Mouse (Mus musculus) liver, postnatal 0 days (tissue): ENCODE measurements around the gene Gmip. TPM values are rescaled to one million over a fixed set of nuclear protein-coding genes. Genes with fewer than 3 reads are reported as not detected.

Experiments used
- ATAC-seq: fragments of 200-750 bp; cut with Nextera tagmentation; 2 replicates; pipeline ENCODE4 v1.8.0; 2017; ENCODE audit warnings: mild to moderate bottlenecking, moderate library complexity
- DNase-seq: peaks from one replicate; pipeline ENCODE4 v3.0.0-alpha.2; 2016
- H3K27ac ChIP-seq: fragments of 300-500 bp; sonication (generic); 2 replicates; pipeline ENCODE4 v1.5.1; 2014; ENCODE audit warnings: antibody characterized with exemption, moderate library complexity, mild to moderate bottlenecking, low read depth
- H3K27me3 ChIP-seq: fragments of 300-500 bp; sonication (generic); 2 replicates; pipeline ENCODE4 v1.6.1; 2014; ENCODE audit warnings: low read length, control low read depth, mixed read lengths; ENCODE audit not compliant: insufficient read depth
- H3K36me3 ChIP-seq: fragments of 300-500 bp; sonication (generic); replicated peaks from 2 replicates; pipeline ENCODE4 v1.6.1; 2014; ENCODE audit warnings: mild to moderate bottlenecking, control low read depth, low read length, moderate library complexity, mixed read lengths; ENCODE audit not compliant: insufficient read depth
- H3K4me1 ChIP-seq: fragments of 300-500 bp; sonication (generic); 2 replicates; pipeline ENCODE4 v1.6.1; 2014; ENCODE audit warnings: antibody characterized with exemption, mild to moderate bottlenecking, control low read depth; ENCODE audit not compliant: insufficient read depth
- H3K4me2 ChIP-seq: fragments of 300-500 bp; sonication (generic); 2 replicates; pipeline ENCODE4 v1.6.1; 2014; ENCODE audit warnings: low read depth, mild to moderate bottlenecking, low read length, moderate library complexity, mixed read lengths
- H3K4me3 ChIP-seq: fragments of 300-500 bp; sonication (generic); 2 replicates; pipeline ENCODE4 v1.5.1; 2014; ENCODE audit warnings: low read depth, low read length
- H3K9ac ChIP-seq: fragments of 300-500 bp; sonication (generic); replicated peaks from 2 replicates; pipeline ENCODE4 v1.6.1; 2014; ENCODE audit warnings: mild to moderate bottlenecking, moderate library complexity
- H3K9me3 ChIP-seq: fragments of 300-500 bp; sonication (generic); 2 replicates; pipeline ENCODE4 v1.6.1; 2016; ENCODE audit warnings: mild to moderate bottlenecking, control low read depth, low read length, mixed read lengths
- CTCF ChIP-seq: sonication (generic); IDR thresholded peaks from 2 replicates; pipeline ENCODE4 v1.5.1; 2016; ENCODE audit warnings: antibody characterized with exemption, low read depth
- EP300 ChIP-seq: IDR thresholded peaks from 2 replicates; pipeline ENCODE4 v1.6.1; 2016; ENCODE audit warnings: antibody characterized with exemption, low read depth, mild to moderate bottlenecking
- WGBS: fragments of 180-500 bp; shearing (Covaris S2); extraction: QIAGEN DNeasy Blood & Tissue Kit; methylation state at CpG from one replicate; pipeline ENCODE4 v1.1.7; 2014; ENCODE audit not compliant: insufficient replicate concordance; 5-methylcytosine and 5-hydroxymethylcytosine counted together
- polyA plus RNA-seq: library from polyadenylated mRNA; unstranded; fragments of >200 nt; fragmentation: Nextera tagmentation; extraction: Ambion mirVana; gene quantifications from 2 replicates; pipeline ENCODE4 v1.2.1, GENCODE M21; 2015

Gmip gene
- polyA plus RNA-seq, 1 experiment from 2014 or later, result 7.4 TPM

GRCm38 (mm10) chr8:69793666-69794065 lies 14.8 kb upstream of the Gmip start:
- ATAC-seq, result no peak
- H3K4me2 ChIP-seq, result no peak overlapping the region
- H3K9ac ChIP-seq, result no peak overlapping the region
- no peaks in the 10 kb centered on the region for H3K27me3 ChIP-seq
- H3K27ac ChIP-seq, result no peak overlapping the region
- H3K36me3 ChIP-seq, result peaks cover 49% of the 10 kb centered on the region
- no peak overlapping the region for H3K4me3 ChIP-seq
- no peaks in the 10 kb centered on the region for H3K9me3 ChIP-seq
- DNase-seq, result no peak
- peaks cover 24% of the 10 kb centered on the region for H3K4me1 ChIP-seq
- WGBS, result 95% methylated on average over 4 of the region's 4 CpGs
- TF ChIP-seq CTCF, result no peak
- TF ChIP-seq EP300, result no peak

- no peak for ATAC-seq
These were observed 14.4 kb upstream of the Gmip start for GRCm38 (mm10) chr8:69794096-69794495.

GRCm38 (mm10) chr8:69794901-69795300 lies 13.6 kb upstream of the Gmip start:
- Histone ChIP-seq H3K4me2 (no peak overlapping the region), H3K27ac (no peak overlapping the region), H3K27me3 (no peaks in the 10 kb centered on the region), H3K9me3 (no peaks in the 10 kb centered on the region), H3K36me3 (peaks cover 60% of the 10 kb centered on the region), H3K4me3 (no peak overlapping the region), H3K9ac (no peak overlapping the region), H3K4me1 (peaks cover 15% of the 10 kb centered on the region)
- ATAC-seq (no peak), DNase-seq (no peak)
- 90% methylated on average over 6 of the region's 6 CpGs for WGBS
- TF ChIP-seq EP300 (no peak), CTCF (no peak)

More at GRCm38 (mm10) chr8:69794096-69794495, 14.4 kb upstream of the Gmip start:
- DNase-seq, result no peak
- TF ChIP-seq CTCF, result no peak
- Histone ChIP-seq H3K27me3 (no peaks in the 10 kb centered on the region), H3K9me3 (no peaks in the 10 kb centered on the region), H3K36me3 (peaks cover 52% of the 10 kb centered on the region), H3K4me3 (no peak overlapping the region), H3K4me1 (peaks cover 23% of the 10 kb centered on the region), H3K27ac (no peak overlapping the region), H3K9ac (no peak overlapping the region), H3K4me2 (no peak overlapping the region)
- WGBS, result 94% methylated on average over 3 of the region's 3 CpGs

- Histone ChIP-seq H3K36me3 (peaks cover 78% of the 10 kb centered on the region), H3K27ac (no peak overlapping the region), H3K4me2 (no peak overlapping the region), H3K4me1 (peaks cover 14% of the 10 kb centered on the region), H3K4me3 (no peak overlapping the region), H3K9me3 (no peaks in the 10 kb centered on the region), H3K9ac (no peak overlapping the region), H3K27me3 (no peaks in the 10 kb centered on the region)
- ATAC-seq, result no peak
- TF ChIP-seq EP300 (no peak), CTCF (no peak)
- 93% methylated on average over 16 of the region's 16 CpGs for WGBS
- no peak for DNase-seq
These were observed 11.6 kb upstream of the Gmip start for GRCm38 (mm10) chr8:69796721-69797345.

GRCm38 (mm10) chr8:69797661-69798060 lies 10.8 kb upstream of the Gmip start:
- peaks cover 86% of the 10 kb centered on the region for H3K36me3 ChIP-seq
- 93% methylated on average over 10 of the region's 10 CpGs for WGBS
- TF ChIP-seq CTCF, result no peak
- no peak for TF ChIP-seq EP300
- DNase-seq (no peak), ATAC-seq (no peak)
- H3K4me2 ChIP-seq, result no peak overlapping the region
- H3K9ac ChIP-seq, result no peak overlapping the region
- no peaks in the 10 kb centered on the region for H3K27me3 ChIP-seq
- H3K27ac ChIP-seq, result no peak overlapping the region
- no peaks in the 10 kb centered on the region for H3K9me3 ChIP-seq
- peaks cover 5% of the 10 kb centered on the region for H3K4me1 ChIP-seq
- H3K4me3 ChIP-seq, result no peak overlapping the region

- Histone ChIP-seq H3K4me2 (no peak overlapping the region), H3K9me3 (no peaks in the 10 kb centered on the region), H3K9ac (no peak overlapping the region), H3K27ac (no peak overlapping the region), H3K4me1 (no peaks in the 10 kb centered on the region), H3K4me3 (no peak overlapping the region), H3K36me3 (peaks cover 94% of the 10 kb centered on the region), H3K27me3 (no peaks in the 10 kb centered on the region)
- ATAC-seq, result no peak
- 89% methylated on average over 8 of the region's 8 CpGs for WGBS
- TF ChIP-seq CTCF (no peak), EP300 (no peak)
- DNase-seq, result no peak
These were observed 9.2 kb upstream of the Gmip start for GRCm38 (mm10) chr8:69799261-69799660.

GRCm38 (mm10) chr8:69799946-69800345 lies 8.5 kb upstream of the Gmip start:
- no peak for ATAC-seq

More at GRCm38 (mm10) chr8:69799946-69800345, 8.5 kb upstream of the Gmip start:
- H3K4me1 ChIP-seq, result no peaks in the 10 kb centered on the region
- TF ChIP-seq CTCF, result no peak
- TF ChIP-seq EP300, result no peak
- H3K9me3 ChIP-seq, result no peaks in the 10 kb centered on the region
- whole genome bisulfite sequencing, result 82% methylated on average over 5 of the region's 5 CpGs
- H3K36me3 ChIP-seq, result peaks cover 88% of the 10 kb centered on the region
- DNase-seq, result no peak
- no peak overlapping the region for H3K27ac ChIP-seq
- no peak overlapping the region for H3K4me2 ChIP-seq
- no peak overlapping the region for H3K9ac ChIP-seq
- H3K4me3 ChIP-seq, result no peak overlapping the region
- no peaks in the 10 kb centered on the region for H3K27me3 ChIP-seq
